Mouse (Mus musculus): ENCODE data around the gene Sac3d1.

Sac3d1 gene

GRCm38 (mm10) chr19:6118677-6119185 lies 281 bp upstream of the Sac3d1 start:
- DNase-seq (ENCODE audit: low spot score) = no peak

- DNase-seq (ENCODE audit: low spot score) = peak; percentile 32
Observed at GRCm38 (mm10) chr19:6117346-6117985, 984 bp downstream of the Sac3d1 start.

GRCm38 (mm10) chr19:6116113-6116850 lies 2.2 kb downstream of the Sac3d1 start:
- no peak for DNase-seq (ENCODE audit: low spot score)

- DNase-seq (ENCODE audit: low spot score) = no peak
Observed at GRCm38 (mm10) chr19:6113116-6113515, 5.3 kb downstream of the Sac3d1 start.

DNA sequence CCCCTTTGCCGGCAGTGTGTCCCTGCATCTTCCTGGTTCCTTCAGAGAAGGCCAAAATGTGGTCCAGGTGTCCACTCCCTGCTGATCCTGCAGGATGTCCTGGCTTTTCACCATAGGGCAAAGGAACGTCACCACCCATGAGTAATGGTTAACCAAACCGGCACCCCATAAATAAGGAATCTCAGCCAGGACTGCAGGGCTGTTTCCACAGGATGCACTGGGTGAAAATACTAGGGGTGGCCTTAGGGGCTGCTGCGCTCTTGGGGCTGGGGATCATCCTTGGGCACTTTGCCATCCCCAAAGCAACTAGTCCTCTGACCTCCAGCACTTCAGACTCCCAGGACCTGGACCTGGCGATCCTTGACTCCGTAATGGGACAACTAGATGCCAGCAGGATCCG lies 12.9 kb downstream of the Sac3d1 start, which contains the start of gene Naaladl1:
Naaladl1 (plus strand) TSS at position 197 of the 400 bp plus-strand sequence.
- no peak for DNase-seq (ENCODE audit: low spot score)

- no peak for DNase-seq (ENCODE audit: low spot score)
Observed at GRCm38 (mm10) chr19:6104476-6104875, 14.0 kb downstream of the Sac3d1 start.

GRCm38 (mm10) chr19:6102169-6102853 lies 16.1 kb downstream of the Sac3d1 start:
- DNase-seq (ENCODE audit: low spot score) = no peak

DNA sequence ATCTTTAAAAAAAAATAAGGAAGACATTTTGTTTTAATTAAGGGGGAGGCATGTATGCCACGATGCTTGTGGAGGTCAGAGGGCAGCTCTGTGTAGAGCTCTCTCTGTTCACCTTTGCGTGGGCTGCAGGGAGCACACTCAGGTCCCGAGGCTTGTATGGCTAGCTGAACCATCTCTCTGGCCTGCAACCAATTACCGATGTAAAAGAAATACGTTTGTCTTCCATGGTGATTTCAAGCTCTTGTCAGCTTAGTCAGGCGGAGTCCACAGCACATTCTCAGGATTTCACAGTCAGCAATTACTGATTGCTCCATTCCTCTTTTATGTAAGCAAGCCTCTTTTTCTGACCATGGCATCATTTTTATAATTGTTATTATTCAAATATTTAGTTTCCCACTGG lies 17.3 kb downstream of the Sac3d1 start:
- peak; percentile 29 for DNase-seq (ENCODE audit: low spot score)

GRCm38 (mm10) chr19:6097847-6098246 lies 20.6 kb downstream of the Sac3d1 start:
- no peak for DNase-seq (ENCODE audit: low spot score)

GRCm38 (mm10) chr19:6094119-6094518 lies 24.3 kb downstream of the Sac3d1 start, which contains the start of gene AC131692.1:
AC131692.1 (plus strand) TSS chr19:6094419.
- DNase-seq (ENCODE audit: low spot score) = no peak

- no peak for DNase-seq (ENCODE audit: low spot score)
Observed at GRCm38 (mm10) chr19:6088841-6089240, 29.6 kb downstream of the Sac3d1 start.

DNA sequence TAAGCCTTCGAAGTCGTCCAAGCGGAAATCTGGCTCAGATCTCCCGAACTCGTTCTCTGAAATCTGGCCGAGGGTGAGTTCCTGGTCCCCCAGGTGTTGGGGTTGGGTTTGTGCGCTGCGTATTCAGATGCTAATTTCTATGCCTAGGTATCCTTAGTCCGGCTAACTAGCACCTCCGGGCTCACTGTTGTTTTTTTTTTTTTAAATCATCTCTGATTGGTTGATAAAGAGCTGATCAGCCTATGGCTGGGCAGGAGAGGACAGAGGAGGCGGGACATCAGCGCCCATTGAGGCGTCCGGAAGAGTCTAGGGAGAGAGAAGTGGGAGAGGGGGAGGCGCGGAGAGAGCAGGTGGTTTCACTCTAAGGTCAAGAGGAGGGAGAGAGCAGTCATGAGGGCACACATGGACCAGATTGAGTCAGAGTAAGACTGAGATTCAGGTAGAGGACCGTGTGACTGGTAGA lies 33.0 kb downstream of the Sac3d1 start:
- DNase-seq (ENCODE audit: low spot score) = peak; percentile 87

DNA sequence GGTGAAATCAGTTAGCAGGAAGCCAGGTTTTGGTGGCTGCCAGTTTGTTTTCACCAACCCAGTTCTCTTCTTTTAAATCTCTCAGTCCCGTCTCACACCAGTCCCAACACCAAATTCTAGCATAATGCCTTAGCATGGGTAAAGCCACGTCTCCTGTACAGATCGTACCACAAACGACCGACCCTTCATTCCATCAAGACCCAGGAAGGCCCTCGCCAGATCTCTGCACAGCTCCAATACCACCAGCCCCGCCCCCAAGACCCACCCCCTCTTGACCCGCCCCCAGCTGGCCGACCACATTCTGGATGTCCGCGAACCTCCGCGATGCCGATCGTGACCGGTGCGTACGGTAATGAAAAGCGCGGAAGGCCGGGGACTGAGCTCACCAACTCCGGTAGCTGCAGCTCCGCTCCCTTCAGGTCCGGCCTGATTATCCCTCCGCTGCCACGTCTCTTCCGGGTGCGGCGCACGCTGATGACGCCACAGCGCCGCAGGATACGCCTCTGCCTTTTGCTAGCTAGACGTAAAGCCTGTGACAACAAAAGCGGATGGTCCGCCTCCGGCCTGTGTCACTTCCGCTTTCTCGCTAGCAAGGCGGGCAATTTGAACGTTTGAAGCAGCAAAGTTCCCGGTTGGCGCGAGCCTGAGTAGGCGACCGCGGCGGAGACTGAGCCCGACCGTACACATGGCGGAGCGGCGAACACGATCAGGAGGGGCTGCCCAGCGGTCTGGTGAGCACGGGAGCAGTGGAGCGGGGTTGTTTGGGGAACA lies 33.8 kb downstream of the Sac3d1 start, which contains the start of the genes Zfpl1 and Cdca5:
Zfpl1 (minus strand) TSS at position 479 of the 771 bp plus-strand sequence.
Cdca5 (plus strand) TSS at position 506 of the 771 bp plus-strand sequence.
- DNase-seq (ENCODE audit: low spot score) = peak; percentile 99

GRCm38 (mm10) chr19:6082156-6082555 lies 36.3 kb downstream of the Sac3d1 start, which contains the start of gene Gm28374:
Gm28374 (minus strand) TSS chr19:6082256.
- DNase-seq (ENCODE audit: low spot score) = no peak

GRCm38 (mm10) chr19:6079983-6080480 lies 38.4 kb downstream of the Sac3d1 start, which contains the start of gene Tmem262:
Tmem262 (plus strand) TSS chr19:6080033.
- no peak for DNase-seq (ENCODE audit: low spot score)

DNA sequence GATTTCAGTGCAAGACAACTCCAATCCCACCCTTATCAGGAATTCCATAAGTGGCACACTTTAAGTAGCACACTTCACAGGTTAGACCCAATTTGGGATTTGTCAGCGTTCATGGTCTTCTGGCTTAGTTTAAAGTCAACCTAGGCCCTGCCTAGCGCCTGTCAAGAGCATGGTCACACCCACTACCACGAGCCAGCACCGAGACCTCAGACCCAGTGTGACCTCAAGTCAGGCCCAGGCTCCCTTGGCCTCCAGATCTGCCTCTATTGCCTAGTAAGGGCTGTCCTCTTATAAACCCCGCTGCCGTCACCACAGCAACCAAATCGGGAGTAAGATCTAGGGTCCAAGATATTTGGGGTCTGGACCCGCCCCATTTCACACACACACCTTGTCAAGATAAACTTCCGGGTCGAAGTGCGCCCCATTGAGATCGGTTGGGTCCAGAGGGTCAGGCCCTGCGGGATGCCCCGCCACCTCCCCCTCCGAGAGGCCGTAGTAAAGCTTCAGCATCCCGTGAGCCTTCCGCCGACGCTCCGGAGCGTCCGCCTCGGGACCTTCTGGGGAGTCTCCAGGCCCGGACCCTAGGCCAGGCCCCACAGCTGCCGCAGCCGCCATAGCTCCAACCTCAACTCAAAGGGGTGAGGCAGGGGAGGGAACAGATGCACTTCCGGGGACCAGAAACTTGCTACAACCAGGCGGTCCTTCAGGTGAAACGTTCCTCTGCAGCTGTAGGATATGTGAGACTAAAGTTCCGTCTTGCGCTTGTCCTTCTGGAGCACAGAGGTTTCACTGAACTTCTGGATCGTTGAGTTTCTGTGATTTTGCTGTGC lies 41.7 kb downstream of the Sac3d1 start, which contains the start of gene Vps51:
Vps51 (minus strand) TSS at position 668 of the 830 bp plus-strand sequence.
- peak; percentile 97 for DNase-seq (ENCODE audit: low spot score)

DNA sequence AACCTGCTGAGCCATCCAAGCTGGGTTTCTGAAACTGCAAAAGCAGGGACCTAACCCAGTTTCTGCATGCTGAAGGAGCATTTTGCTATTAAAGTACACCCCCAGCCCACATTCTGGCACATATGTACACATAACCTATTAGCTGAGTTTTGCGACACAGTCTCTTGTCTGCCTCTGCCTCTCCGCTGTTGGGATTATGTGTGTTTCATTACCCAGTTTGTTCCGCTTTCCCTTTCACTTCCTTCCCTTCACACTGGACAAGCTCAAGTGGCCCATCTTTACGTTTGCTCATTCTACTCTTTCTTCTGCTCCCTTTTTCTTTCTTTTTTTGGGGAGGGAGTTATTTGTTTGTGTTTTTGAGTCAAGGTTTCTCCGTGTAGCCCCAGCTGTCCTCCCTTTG lies 44.6 kb downstream of the Sac3d1 start:
- DNase-seq (ENCODE audit: low spot score) = no peak

- no peak for DNase-seq (ENCODE audit: low spot score)
Observed at GRCm38 (mm10) chr19:6071261-6071660, 47.2 kb downstream of the Sac3d1 start.

DNA sequence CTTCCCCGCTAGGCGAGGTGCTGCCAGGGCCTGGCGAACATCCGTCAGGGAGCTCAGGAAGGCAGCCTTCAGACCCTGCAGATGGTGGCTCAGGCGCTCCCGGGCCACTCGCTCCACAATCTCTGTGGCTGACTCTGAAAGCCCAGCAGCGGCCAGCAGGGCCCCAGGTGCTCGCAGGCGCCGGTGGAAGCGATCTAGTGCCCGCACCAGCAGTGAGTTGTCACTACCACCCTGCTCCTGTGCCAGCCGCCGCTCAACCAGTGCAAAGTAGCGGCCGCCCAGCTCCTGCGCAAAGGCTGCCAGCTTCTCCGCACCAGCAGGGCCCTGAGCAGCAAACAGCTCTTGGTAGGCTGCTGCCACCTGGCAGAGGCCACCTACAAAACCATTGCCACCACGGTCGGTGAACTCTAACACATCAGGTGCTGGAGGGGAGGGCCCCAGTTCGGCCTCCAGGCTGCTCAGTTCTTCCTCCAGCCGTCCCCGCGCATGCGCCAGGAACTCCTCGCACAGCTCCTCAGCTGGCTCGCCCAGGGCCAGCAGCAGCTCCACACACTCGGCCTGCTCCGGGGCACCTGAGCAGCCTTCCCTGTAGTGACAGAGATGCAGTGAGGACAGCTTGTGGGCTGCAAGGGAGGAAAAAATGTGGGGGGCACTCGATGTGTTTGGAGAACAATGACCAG lies 47.7 kb downstream of the Sac3d1 start:
- no peak for DNase-seq (ENCODE audit: low spot score)

DNA sequence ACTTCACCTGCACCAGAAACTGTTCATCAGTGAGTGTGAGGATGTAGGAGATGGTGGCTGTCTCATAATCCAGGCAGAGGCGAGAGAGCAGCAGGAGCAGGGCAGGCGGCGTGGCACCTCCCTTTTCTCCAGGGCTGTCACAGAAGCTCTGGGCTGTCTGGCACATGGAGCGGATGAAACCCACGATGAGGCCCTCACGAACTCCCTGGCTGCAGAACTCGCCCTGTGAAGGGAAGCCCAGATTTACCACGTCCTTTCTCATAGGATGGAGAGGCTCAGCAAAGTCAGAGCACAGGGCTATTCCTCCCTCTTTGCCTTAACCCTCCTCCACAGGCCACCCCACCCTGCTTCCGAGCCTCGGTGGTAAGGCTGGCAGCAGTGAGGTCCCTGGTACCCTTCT lies 48.6 kb downstream of the Sac3d1 start:
- no peak for DNase-seq (ENCODE audit: low spot score)
